Mouse (Mus musculus): ENCODE data around the gene Hspbap1. TPM values are rescaled to one million over a fixed set of nuclear protein-coding genes. Genes with fewer than 3 reads are reported as not detected.

Hspbap1 gene
- polyA plus RNA-seq, 1 experiment, result not detected

DNA sequence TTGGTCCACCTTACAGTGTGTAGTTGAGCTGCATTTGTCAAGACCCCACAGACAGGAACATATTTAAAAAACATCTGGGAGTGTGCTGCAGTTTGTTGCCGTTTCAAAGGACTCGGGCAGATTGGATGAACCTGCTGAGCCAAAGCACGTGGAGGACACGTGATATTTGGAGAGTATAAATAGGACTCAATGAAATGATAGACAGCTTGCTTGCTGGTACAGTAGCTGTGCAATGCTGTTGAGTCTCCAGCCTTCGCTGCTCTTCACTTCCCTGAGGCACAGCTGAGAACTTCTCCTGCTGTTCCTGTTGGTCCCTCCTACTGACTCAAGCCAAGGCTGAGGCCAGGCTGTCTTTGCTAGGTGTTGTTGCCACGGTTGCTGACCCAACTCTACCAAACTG lies 29.2 kb upstream of the Hspbap1 start:
- 64% methylated on average over 6 of the region's 6 CpGs for WGBS
- TF ChIP-seq POLR2A (IDR thresholded peaks at IDR 0.05; ENCODE audit: insufficient read depth, low read depth, low read length), result no peak
- TF ChIP-seq CTCF (IDR thresholded peaks at IDR 0.05; ENCODE audit: insufficient read depth, low read depth, low read length), result no peak
- Histone ChIP-seq H3K4me1 (ENCODE audit: control insufficient read depth, insufficient read depth, low read length) (peaks cover 19% of the 10 kb centered on the region), H3K4me3 (ENCODE audit: insufficient read depth, low read depth, low read length) (no peak overlapping the region), H3K27ac (ENCODE audit: insufficient read depth, low read depth, low read length) (no peak overlapping the region)

GRCm38 (mm10) chr16:35741621-35742020 lies 28.6 kb upstream of the Hspbap1 start:
- no peak overlapping the region for H3K27ac ChIP-seq (ENCODE audit: insufficient read depth, low read depth, low read length)
- H3K4me3 ChIP-seq (ENCODE audit: insufficient read depth, low read depth, low read length), result no peak overlapping the region
- peaks cover 19% of the 10 kb centered on the region for H3K4me1 ChIP-seq (ENCODE audit: control insufficient read depth, insufficient read depth, low read length)
- no peak for TF ChIP-seq CTCF (IDR thresholded peaks at IDR 0.05; ENCODE audit: insufficient read depth, low read depth, low read length)
- TF ChIP-seq POLR2A (IDR thresholded peaks at IDR 0.05; ENCODE audit: insufficient read depth, low read depth, low read length), result no peak
- WGBS, result 95% methylated on average over 5 of the region's 5 CpGs

- TF ChIP-seq POLR2A (IDR thresholded peaks at IDR 0.05; ENCODE audit: insufficient read depth, low read depth, low read length) (no peak), CTCF (IDR thresholded peaks at IDR 0.05; ENCODE audit: insufficient read depth, low read depth, low read length) (no peak)
- H3K4me3 ChIP-seq (ENCODE audit: insufficient read depth, low read depth, low read length), result no peak overlapping the region
- 91% methylated on average over 12 of the region's 12 CpGs for WGBS
- H3K4me1 ChIP-seq (ENCODE audit: control insufficient read depth, insufficient read depth, low read length), result peaks cover 18% of the 10 kb centered on the region
- no peak overlapping the region for H3K27ac ChIP-seq (ENCODE audit: insufficient read depth, low read depth, low read length)
Observed at GRCm38 (mm10) chr16:35742251-35742937, 27.8 kb upstream of the Hspbap1 start.

- WGBS, result 58% methylated on average over 9 of the region's 9 CpGs
- H3K4me1 ChIP-seq (ENCODE audit: control insufficient read depth, insufficient read depth, low read length), result peaks cover 8% of the 10 kb centered on the region
- no peak overlapping the region for H3K27ac ChIP-seq (ENCODE audit: insufficient read depth, low read depth, low read length)
- H3K4me3 ChIP-seq (ENCODE audit: insufficient read depth, low read depth, low read length), result no peak overlapping the region
- no peak for TF ChIP-seq POLR2A (IDR thresholded peaks at IDR 0.05; ENCODE audit: insufficient read depth, low read depth, low read length)
- TF ChIP-seq CTCF (IDR thresholded peaks at IDR 0.05; ENCODE audit: insufficient read depth, low read depth, low read length), result no peak
Observed at GRCm38 (mm10) chr16:35747417-35748236, 22.5 kb upstream of the Hspbap1 start.

DNA sequence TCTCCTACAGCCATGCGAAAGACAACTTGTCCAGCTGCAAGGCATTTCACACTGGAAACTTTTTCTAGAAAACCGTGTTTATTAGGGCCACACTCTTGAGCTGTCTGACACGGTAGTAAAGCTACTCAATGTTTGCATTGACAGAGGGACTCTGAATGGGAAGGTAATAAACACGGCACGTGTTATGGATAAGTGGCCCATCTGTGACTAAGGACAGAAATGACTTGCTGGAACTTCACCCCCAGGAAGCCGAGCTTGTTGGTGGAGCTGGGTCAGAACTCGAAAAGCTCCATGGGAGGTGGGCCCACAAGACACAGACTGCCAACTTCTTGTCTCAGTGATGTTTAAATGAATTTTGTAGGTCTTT lies 22.0 kb upstream of the Hspbap1 start:
- Histone ChIP-seq H3K4me3 (ENCODE audit: insufficient read depth, low read depth, low read length) (no peak overlapping the region), H3K27ac (ENCODE audit: insufficient read depth, low read depth, low read length) (no peak overlapping the region), H3K4me1 (ENCODE audit: control insufficient read depth, insufficient read depth, low read length) (peaks cover 8% of the 10 kb centered on the region)
- 43% methylated on average over 7 of the region's 7 CpGs for WGBS
- TF ChIP-seq CTCF (IDR thresholded peaks at IDR 0.05; ENCODE audit: insufficient read depth, low read depth, low read length) (no peak), POLR2A (IDR thresholded peaks at IDR 0.05; ENCODE audit: insufficient read depth, low read depth, low read length) (no peak)

GRCm38 (mm10) chr16:35749385-35749784 lies 20.8 kb upstream of the Hspbap1 start:
- H3K4me1 ChIP-seq (ENCODE audit: control insufficient read depth, insufficient read depth, low read length), result peaks cover 8% of the 10 kb centered on the region
- TF ChIP-seq CTCF (IDR thresholded peaks at IDR 0.05; ENCODE audit: insufficient read depth, low read depth, low read length) (no peak), POLR2A (IDR thresholded peaks at IDR 0.05; ENCODE audit: insufficient read depth, low read depth, low read length) (no peak)
- 85% methylated on average over 7 of the region's 7 CpGs for WGBS
- no peak overlapping the region for H3K4me3 ChIP-seq (ENCODE audit: insufficient read depth, low read depth, low read length)
- no peak overlapping the region for H3K27ac ChIP-seq (ENCODE audit: insufficient read depth, low read depth, low read length)

DNA sequence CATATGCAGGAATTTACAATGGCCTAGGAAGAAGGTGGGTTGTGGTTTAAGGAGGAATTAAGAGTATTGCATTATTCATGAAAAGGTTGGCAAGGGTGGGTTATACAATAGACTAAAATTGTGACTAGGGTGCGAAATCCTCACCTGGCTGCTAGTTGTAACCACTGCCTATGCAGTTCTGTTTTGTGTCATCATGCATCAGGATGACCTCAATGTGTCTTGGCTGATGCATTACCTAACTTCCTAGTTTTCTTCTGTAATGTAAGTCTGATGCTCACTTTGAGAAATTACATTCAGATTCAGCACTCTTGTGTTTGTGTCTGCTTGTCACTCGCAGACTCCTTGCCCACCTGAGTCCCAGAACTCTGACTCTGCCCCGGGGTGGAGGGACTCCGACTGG lies 18.3 kb upstream of the Hspbap1 start:
- Histone ChIP-seq H3K4me3 (ENCODE audit: insufficient read depth, low read depth, low read length) (no peak overlapping the region), H3K27ac (ENCODE audit: insufficient read depth, low read depth, low read length) (no peak overlapping the region), H3K4me1 (ENCODE audit: control insufficient read depth, insufficient read depth, low read length) (peaks cover 8% of the 10 kb centered on the region)
- TF ChIP-seq POLR2A (IDR thresholded peaks at IDR 0.05; ENCODE audit: insufficient read depth, low read depth, low read length) (no peak), CTCF (IDR thresholded peaks at IDR 0.05; ENCODE audit: insufficient read depth, low read depth, low read length) (no peak)
- 91% methylated on average over 4 of the region's 4 CpGs for WGBS

DNA sequence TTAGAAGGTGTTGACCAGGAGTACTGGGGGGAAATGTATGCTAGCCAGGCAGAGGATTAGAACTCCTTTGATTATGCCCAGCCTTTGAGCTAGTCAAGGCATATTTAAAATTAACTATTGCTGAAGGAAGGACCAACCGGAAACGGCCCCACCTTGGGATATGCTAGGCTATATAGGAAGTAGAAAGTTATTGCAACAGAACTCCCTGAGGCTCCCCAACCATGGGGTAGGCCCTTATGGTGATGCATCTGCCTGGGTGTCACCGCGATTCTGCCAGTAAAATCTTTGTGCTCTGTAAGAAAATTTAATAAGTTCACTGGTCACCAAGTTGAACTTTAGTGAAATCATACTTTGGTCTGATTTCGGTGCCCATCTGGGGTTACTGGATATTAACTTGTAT lies 16.2 kb upstream of the Hspbap1 start:
- H3K4me1 ChIP-seq (ENCODE audit: control insufficient read depth, insufficient read depth, low read length), result peaks cover 6% of the 10 kb centered on the region
- 96% methylated on average over 5 of the region's 5 CpGs for WGBS
- no peak overlapping the region for H3K27ac ChIP-seq (ENCODE audit: insufficient read depth, low read depth, low read length)

More for the DNA sequence above, 16.2 kb upstream of the Hspbap1 start:
- no peak for TF ChIP-seq POLR2A (IDR thresholded peaks at IDR 0.05; ENCODE audit: insufficient read depth, low read depth, low read length)
- no peak for TF ChIP-seq CTCF (IDR thresholded peaks at IDR 0.05; ENCODE audit: insufficient read depth, low read depth, low read length)
- no peak overlapping the region for H3K4me3 ChIP-seq (ENCODE audit: insufficient read depth, low read depth, low read length)

All from olfactory bulb, adult 2 months (tissue).